Mouse (Mus musculus) urinary bladder, postnatal 36 days (tissue): ENCODE measurements around the gene Caln1.

Experiments
- DNase-seq, 2 experiments: peaks; one replicate each; pipeline ENCODE4 v3.0.0; 2022; ENCODE audit warnings: low spot score in 2 of 2, mixed read lengths in 1 of 2

Caln1 gene

GRCm38 (mm10) chr5:130811966-130812365, 442.7 kb downstream of the Caln1 start:
- no peak for DNase-seq

- no peak for DNase-seq
These were observed 443.3 kb downstream of the Caln1 start for GRCm38 (mm10) chr5:130812556-130812955.

- DNase-seq: no peak
These were observed 443.8 kb downstream of the Caln1 start for GRCm38 (mm10) chr5:130813089-130813488.

- no peak for DNase-seq
These were observed 446.1 kb downstream of the Caln1 start for GRCm38 (mm10) chr5:130815352-130815751.

GRCm38 (mm10) chr5:130820021-130820648, 450.9 kb downstream of the Caln1 start:
- DNase-seq: no peak

GRCm38 (mm10) chr5:130820661-130821060, 451.4 kb downstream of the Caln1 start:
- no peak for DNase-seq

GRCm38 (mm10) chr5:130825797-130826196, 456.5 kb downstream of the Caln1 start:
- DNase-seq: no peak

GRCm38 (mm10) chr5:130848562-130848961, 479.3 kb downstream of the Caln1 start:
- no peak for DNase-seq

GRCm38 (mm10) chr5:130849610-130850009, 480.4 kb downstream of the Caln1 start:
- no peak for DNase-seq

- no peak for DNase-seq
These were observed 482.9 kb downstream of the Caln1 start for GRCm38 (mm10) chr5:130852182-130852581.

- peak; percentile 77 to 85 for DNase-seq
These were observed 484.1 kb downstream of the Caln1 start for GRCm38 (mm10) chr5:130853371-130853770.

- no peak for DNase-seq
These were observed 485.2 kb downstream of the Caln1 start for GRCm38 (mm10) chr5:130854430-130854829.

- peak; percentile 2 to 4 for DNase-seq
These were observed 488.9 kb downstream of the Caln1 start for GRCm38 (mm10) chr5:130858148-130858547.

- DNase-seq: no peak
These were observed 489.5 kb downstream of the Caln1 start for GRCm38 (mm10) chr5:130858706-130859105.

- DNase-seq: no peak
These were observed 490.5 kb downstream of the Caln1 start for GRCm38 (mm10) chr5:130859736-130860135.

- peak in 1 of 2 experiments; percentile 17 for DNase-seq
These were observed 493.0 kb downstream of the Caln1 start for GRCm38 (mm10) chr5:130862302-130862701.

- DNase-seq: no peak
These were observed 500.6 kb downstream of the Caln1 start for GRCm38 (mm10) chr5:130869869-130870268.

GRCm38 (mm10) chr5:130871086-130871485, 501.8 kb downstream of the Caln1 start:
- DNase-seq: no peak

GRCm38 (mm10) chr5:130875391-130875790, 506.1 kb downstream of the Caln1 start:
- no peak for DNase-seq

GRCm38 (mm10) chr5:130880331-130880730, 511.1 kb downstream of the Caln1 start:
- DNase-seq: no peak

- no peak for DNase-seq
These were observed 522.5 kb downstream of the Caln1 start for GRCm38 (mm10) chr5:130891735-130892134.

GRCm38 (mm10) chr5:130895991-130896390, 526.7 kb downstream of the Caln1 start:
- no peak for DNase-seq
